Mouse (Mus musculus) embryonic fibroblast, embryonic 13.5 days (primary cell): ENCODE measurements at regions not wholly inside any gene's neighbourhood (a gene's known extent, or its start where the extent isn't known, plus 50 kb on each side); places are given as distances from the start of the nearest gene placed in this dataset.

Experiments used
- CTCF ChIP-seq: IDR thresholded peaks from 2 replicates; pipeline ENCODE4 v1.5.1; 2011; ENCODE audit warnings: mild to moderate bottlenecking, control low read depth, low read length, moderate library complexity, borderline replicate concordance; ENCODE audit not compliant: insufficient read depth
- POLR2A ChIP-seq: IDR thresholded peaks from 2 replicates; pipeline ENCODE4 v1.6.1; 2011; ENCODE audit warnings: low read depth, mild to moderate bottlenecking, control low read depth, low read length, moderate library complexity

- no peak for TF ChIP-seq POLR2A
- TF ChIP-seq CTCF = no peak
These were observed 75.5 kb upstream of the Nabp1 start for GRCm38 (mm10) chr1:51553738-51554137.
